Mouse (Mus musculus) thymus, postnatal 4 days (tissue): ENCODE results near the gene Sumo3.

Experiments used
- DNase-seq: peaks from one replicate; pipeline ENCODE4 v3.0.0; 2021

Gene Sumo3

DNA sequence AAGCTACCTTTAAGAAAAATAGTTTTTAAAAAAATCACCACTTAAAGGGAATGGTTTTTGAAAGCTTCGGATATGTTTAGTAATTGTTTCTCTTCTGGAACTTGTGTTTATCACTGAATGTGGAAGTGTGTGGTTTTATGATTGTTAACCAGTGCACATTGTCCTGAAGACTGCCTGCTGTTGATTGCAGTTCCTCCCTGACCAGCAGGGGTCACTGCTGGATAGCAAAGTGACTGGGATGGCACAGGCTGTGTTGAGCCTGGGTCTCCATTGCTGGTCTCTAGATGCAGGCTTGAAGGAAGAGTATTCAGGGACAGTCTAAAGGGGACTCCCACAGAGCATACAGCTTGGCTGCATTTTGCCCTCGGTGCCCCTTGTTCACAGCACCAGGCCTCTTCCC, 21.6 kb downstream of the Sumo3 start:
- DNase-seq, result peak; percentile 89

DNA sequence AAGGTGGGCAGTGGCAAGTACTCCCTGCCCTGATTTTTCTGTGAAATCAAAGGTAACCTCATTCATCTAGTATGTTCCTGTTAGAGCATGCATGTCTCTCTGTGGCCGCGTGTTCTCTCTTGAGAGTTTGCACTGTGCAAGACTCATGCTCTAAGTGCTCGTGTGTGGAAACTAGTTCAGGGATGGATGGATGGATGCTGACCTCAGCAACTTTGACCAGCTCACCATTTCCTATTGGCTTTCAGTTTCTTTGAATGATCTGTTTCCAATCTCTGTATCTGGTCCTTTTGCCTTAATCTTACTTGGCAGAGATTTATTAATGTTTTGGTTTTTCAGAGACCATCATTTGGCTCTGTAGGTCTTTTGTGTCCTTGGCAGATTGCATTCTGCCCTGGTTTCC, 23.3 kb downstream of the Sumo3 start:
- DNase-seq, result no peak

DNA sequence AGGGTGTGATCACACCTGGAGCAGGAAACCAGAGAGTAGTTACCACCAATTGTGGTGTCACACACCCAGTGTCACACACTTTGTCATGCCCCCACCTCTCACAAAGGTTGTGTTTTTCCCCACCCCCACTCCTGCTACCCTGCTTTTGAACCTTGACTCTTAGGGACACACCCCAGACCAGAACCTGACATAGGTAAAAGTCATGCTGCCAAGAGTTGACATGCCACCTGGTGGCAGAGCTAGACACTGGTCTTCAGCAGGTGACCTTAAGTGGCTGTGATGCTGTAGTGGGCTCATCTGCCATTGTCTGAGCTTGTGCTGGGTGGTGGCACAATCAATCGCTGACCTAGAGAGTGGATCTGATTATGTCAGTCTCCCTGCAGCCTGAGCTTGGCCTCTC, 24.1 kb downstream of the Sumo3 start:
- DNase-seq, result peak; percentile 45

DNA sequence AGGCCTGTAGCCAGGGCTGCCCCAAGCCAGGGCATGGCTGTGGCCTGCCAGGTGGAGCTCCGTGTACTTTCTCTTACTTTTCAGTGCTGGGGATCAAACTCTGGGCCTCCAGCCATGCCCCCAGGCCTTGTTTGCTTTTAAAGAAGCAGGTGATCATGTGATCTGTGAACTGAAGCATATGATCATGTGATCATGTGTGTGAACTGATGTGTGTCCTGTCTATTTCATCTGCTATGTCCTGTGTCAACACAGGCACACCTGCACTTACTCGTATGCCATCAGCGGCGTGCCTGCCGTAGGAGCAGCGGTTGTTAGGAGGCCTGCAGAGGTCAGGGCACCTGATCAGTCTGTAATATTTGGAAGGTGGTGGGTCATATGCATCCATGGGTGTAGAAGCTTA, 28.1 kb downstream of the Sumo3 start:
- DNase-seq, result no peak

DNA sequence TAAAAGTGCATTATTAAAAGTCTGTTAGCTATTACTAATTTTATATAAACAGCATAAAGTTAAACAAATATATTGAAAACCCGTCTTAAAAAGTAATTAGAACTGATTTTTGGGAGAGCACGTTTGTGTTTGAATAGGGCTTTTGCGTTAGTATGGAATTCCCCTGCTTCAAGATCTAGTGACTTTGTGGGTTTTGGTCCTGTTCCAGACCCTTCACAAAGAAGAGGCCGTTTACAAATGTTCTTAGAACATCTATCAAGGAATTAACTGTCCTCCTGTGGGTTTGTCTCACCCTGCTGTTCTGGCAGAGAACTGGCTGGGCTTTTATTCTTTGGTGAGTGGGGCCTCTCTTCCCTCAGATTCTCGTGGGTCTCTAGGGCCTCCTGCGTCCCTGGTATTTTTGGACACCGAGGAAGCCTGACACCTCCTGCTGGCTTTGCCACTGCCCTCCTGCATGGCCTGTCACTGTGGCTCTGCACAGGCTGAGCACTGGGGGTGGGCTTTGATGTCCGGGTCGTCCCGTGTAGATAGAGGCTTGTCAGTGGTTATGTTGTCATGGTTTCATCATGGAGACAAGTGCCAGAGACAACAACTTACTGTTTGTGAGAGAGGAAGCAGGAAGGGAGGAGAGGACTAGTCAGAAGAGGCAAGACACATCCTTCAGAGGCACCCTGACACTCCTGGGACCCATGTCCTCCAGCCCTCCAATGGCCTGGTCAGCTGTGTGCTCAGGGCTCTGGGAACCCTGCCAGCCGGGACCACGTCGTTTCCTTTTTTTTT, 28.7 kb downstream of the Sumo3 start:
- no peak for DNase-seq

DNA sequence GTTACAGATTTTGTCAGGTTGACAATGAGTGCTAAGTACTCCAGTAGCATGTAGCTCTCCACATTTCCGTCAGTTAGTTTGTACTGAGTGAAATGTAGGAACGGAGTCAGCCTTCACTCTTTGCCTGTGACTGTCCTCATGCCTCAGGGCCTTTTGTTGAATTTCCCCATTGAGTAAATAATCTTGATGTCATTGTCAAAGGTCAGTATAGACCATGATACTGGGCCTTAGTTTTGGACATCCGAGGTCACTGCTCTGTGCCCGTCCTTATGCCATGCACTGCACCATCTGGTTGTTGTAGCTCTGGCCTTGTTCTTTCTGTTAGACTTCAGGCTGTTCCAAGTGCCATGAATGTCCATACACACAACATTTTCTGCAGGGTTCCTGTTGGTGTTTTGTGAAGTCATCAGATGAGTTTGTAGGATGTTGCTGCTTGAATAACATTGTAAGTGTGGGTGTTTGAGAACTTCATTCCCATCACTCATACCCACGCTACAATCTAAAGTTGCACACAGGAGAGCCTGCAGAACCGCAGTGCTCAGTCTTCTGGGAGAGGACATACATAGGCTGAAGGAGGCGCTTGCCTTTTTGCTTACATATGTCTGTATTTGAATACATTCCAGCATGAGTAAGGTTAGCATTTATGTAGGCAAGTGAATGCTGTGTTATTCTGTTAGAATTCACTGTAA, 30.5 kb downstream of the Sumo3 start:
- no peak for DNase-seq

DNA sequence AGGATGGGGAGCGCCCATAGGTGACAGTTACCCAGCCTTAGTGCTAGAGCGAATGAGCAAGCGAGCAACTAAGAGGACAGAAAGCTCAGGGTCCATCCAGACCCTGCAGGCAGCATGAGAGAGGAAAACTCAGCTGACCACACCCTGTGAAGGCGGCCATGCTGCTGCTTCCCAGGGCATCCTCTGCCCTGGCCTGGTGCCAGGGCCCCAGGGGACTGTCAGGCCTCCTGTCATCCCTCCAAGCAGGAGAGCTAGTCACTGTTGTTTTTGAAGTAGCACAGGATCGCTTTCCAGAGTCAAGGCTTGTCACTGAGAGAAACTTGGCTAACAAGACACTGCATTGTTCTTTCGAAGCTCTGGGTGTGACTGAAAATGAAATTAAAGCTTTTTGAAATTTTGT, 33.1 kb downstream of the Sumo3 start:
- DNase-seq, result no peak

DNA sequence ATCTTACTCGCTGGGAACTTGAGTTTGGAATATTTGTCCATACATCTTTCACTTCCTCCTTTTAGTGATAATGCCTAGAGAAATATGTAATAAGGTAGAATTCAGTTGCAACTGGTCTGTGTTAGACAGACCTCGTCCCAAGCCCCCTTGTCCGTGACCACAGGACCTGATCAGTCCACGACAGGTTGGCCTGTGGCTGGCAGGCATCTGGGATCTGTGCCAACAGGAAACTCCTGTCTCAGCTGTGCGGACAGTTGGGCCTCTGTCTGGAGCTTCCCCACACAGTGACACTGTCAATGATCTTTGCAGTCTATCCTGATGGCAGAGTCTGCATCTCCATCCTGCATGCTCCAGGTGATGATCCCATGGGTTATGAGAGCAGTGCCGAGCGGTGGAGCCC, 37.3 kb downstream of the Sumo3 start:
- DNase-seq, result no peak

DNA sequence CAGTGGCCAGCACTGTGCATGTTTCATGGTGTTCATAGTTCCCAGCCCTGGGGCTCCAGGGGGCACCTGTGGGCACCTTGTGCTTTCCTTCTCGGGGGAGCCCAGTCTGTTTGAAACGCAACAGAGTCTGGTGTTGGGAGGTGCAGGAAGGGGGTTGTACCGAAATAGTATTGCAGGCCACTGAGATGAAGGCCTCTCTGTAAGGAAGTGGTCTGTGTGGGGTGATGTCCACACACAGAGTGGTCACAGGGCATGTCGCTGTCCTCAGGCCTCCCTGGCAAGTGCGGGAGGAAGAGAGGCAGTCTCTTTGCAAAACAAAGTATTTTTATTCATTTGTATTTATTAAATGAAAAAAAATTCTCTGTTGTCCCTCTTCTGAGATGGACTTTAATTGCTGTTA, 39.7 kb downstream of the Sumo3 start:
- no peak for DNase-seq

DNA sequence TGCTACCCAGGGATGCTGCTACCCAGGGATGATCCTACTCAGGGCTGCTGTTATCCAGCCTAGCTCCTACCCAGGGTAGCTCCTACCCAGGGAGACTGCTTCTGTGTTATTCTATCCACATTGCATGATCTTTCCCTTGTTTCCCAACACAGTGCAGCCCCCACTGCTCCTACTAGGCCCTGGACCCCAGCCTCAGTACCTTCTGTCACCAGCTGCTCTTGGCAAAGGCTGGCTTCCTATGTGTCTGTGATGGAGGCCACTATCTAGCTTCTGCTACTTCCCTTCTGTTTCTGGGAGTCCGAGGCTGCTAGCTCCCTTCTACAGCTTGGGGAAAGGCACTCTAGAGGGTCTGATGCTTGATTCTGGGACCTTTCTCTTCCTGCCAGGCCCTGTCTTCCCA, 41.6 kb downstream of the Sumo3 start:
- no peak for DNase-seq

DNA sequence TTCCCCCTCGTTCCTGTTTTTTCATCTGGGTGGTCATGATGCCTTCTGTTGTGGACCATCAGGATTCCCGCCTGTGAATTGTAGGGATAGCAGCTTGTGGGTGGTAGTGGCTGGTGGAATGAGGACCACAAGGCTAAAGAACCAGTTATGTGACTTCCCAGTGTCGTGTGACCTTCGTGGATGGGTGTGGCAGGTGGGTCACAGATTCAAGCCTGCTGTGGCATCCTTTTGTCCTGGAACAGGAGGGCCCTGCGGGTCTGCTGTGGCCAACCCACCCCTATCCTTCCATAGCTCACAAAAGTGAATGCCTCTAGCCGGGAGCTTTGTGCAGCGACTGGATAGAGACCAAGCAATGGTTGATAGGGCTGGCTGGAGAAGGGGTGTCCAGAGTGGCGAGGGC, 42.0 kb downstream of the Sumo3 start:
- DNase-seq, result no peak

DNA sequence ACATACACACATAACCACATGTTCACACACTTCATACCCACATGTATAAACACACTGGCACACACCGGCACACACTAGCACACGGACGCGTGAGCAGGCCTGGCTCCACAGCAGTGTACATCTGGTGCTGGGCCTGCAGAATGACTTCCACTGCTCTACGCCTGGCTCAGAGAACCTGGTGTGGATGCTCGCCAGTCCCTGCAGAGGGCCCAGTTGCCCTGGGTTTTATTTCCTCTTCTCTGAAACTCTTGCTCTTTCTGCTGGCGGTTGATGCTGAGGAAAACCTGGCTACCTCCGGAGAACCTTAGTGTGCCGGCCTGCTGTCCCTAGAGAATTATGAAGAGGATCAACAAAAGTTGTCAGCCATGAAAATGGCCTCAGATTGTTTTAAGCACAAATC, 46.1 kb downstream of the Sumo3 start:
- no peak for DNase-seq

DNA sequence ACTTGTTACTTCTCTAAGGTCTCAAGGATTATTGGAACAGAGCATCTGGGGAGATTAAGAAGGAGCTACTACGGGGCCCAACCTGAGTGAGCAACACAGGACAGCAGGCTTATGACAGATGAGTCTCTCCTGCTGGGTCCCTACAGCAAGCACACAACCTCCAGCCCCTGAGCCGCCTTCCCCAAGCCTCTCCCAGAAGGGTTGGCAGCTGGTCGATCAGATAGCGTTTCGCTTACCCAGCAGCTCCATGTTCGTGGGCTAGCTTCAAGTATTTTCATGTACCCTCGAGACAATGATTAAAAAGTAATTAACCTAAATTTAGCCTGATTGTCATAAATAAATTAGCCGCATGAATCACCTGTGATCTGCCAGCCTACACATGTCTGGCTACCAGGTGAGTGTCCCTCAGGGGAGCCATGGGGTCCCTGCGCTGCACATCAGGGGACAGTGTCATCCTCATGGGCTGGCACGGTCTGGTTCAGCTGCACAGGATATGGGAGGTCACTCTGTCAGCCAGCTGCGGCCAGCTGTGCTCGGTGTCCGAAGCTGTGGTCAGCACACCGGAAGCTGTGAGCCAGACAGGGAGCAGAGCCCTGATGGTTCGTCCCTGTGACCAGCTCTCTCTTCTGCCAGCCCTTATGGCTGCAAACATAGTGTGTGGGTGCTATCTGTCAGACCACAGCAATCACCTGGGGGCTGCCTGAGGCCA, 52.5 kb downstream of the Sumo3 start:
- no peak for DNase-seq

DNA sequence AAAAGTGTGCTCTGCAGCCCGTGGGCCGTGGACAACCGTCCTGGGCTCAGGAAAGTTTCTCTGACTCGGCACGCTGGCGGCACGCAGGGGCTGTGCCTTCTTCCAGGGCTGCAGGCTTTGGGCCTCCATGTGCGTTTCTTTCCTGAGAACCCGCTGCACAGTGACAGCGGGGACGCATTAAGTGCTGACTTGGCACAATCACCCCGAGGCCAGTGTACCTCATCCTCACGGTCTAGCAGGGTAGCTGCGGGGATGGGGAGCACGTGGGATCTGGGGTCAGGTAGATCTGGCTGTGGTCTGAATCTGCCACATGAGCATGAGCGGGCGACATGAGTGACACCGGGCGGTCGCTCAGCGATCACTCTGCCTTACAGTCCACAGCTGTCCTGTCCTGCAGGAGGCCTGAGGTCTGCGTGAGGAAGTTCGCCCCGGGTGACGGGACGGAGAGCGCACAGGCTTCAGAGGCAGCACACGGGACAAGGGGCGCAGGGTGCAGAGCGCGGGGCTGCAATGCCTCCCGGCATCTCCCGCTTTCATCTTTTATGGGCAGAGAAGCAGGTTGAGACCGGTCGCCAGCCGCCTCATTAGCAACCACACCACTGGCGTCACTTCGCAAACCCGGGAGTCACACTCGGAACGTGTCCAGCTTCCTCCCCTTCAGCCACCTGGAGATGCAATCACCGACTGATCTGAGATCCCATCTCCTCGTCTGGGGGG, 58.2 kb downstream of the Sumo3 start:
- DNase-seq, result no peak

DNA sequence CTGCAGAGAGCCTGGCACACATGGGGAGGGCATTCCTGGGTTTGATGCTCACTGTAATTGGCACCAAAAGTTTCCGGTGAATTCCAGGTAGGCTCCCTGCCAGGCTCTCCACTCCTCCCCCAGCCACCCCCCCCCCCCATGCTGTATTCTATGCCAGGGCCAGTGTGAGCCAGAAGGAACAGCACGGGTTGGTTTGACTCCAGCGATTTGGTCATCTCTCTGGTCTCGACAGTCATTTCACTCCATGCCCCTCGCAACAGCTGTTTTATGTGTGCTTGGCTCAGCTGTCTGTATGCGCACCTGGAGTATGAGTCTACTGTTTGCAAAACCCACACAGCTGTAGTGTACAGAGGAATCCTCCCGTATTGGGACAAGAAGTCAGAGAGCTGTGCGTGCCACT, 60.4 kb downstream of the Sumo3 start:
- no peak for DNase-seq

DNA sequence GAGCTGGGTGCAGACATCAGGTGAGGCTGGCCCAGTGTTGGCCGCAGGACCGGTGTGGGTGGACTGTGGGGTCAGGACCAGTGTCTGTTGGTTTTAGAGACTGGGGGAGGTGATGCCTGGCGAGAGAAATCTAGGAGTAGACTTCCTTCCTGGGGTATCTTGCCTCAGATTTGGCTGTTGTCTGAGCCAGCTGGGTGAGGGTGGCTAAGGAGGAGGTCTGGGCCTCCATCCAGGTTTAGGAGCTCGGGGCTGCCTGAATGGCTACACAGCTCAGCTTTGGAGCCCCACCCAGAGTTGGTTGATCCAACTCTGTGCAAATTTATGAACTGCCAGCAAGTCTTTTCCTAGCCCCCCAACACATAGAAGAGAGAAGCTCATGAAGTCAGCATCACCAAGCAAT, 61.5 kb downstream of the Sumo3 start:
- no peak for DNase-seq
